Mouse (Mus musculus): ENCODE results near the gene Fgd2. TPM values are rescaled to one million over a fixed set of nuclear protein-coding genes. Genes with fewer than 3 reads are reported as not detected.

Gene Fgd2
- polyA plus RNA-seq, 1 experiment from 2014 or later, result 2.0 TPM

Other genes with a start within 250 kb of the Fgd2 start
- 0.13 TPM in 1 of 2 replicates, not detected in the other for gene Rab44, start 246.8 kb upstream of the Fgd2 start, polyA plus RNA-seq (2016; fragmentation: Nextera tagmentation; extraction: Ambion mirVana)
- gene Cpne5, start 122.7 kb upstream of the Fgd2 start, polyA plus RNA-seq (2016; fragmentation: Nextera tagmentation; extraction: Ambion mirVana), result 20.4 and 24.1 TPM in 2 replicates
- gene Ppil1, start 96.7 kb upstream of the Fgd2 start, polyA plus RNA-seq (2016; fragmentation: Nextera tagmentation; extraction: Ambion mirVana), result 101 and 112 TPM in 2 replicates
- 80.0 and 87.6 TPM in 2 replicates for gene BC004004, start 92.1 kb upstream of the Fgd2 start, polyA plus RNA-seq (2016; fragmentation: Nextera tagmentation; extraction: Ambion mirVana)
- gene Pi16, start 43.2 kb upstream of the Fgd2 start, polyA plus RNA-seq (2016; fragmentation: Nextera tagmentation; extraction: Ambion mirVana), result 4.0 and 4.5 TPM in 2 replicates
- 317 and 330 TPM in 2 replicates for gene Mtch1, start 13.0 kb upstream of the Fgd2 start, polyA plus RNA-seq (2016; fragmentation: Nextera tagmentation; extraction: Ambion mirVana)
- 25.1 and 27.0 TPM in 2 replicates for gene Pim1, start 129.8 kb downstream of the Fgd2 start, polyA plus RNA-seq (2016; fragmentation: Nextera tagmentation; extraction: Ambion mirVana)
- gene Gm17657, start 188.7 kb downstream of the Fgd2 start, polyA plus RNA-seq (2016; fragmentation: Nextera tagmentation; extraction: Ambion mirVana), result not detected in 2 replicates
- 13.8 and 14.9 TPM in 2 replicates for gene Tbc1d22b, start 188.9 kb downstream of the Fgd2 start, polyA plus RNA-seq (2016; fragmentation: Nextera tagmentation; extraction: Ambion mirVana)
- gene Tmem217, start 191.5 kb downstream of the Fgd2 start, polyA plus RNA-seq (2016; fragmentation: Nextera tagmentation; extraction: Ambion mirVana), result 0.80 and 1.0 TPM in 2 replicates